Mouse (Mus musculus) hindbrain, embryonic 14.5 days (tissue): ENCODE measurements around the gene Mcl1. TPM values are rescaled to one million over a fixed set of nuclear protein-coding genes. Genes with fewer than 3 reads are reported as not detected.

Experiments
- ATAC-seq: fragments of 200-750 bp; cut with Nextera tagmentation; 2 replicates; pipeline ENCODE4 v1.8.0; 2017; ENCODE audit warnings: moderate number of reproducible peaks, mild to moderate bottlenecking, moderate TSS enrichment, moderate library complexity; ENCODE audit not compliant: low FRiP score
- DNase-seq: peaks from one replicate; pipeline ENCODE4 v3.0.0-alpha.2; 2015; ENCODE audit warnings: low spot score
- H3K27ac ChIP-seq: fragments of 300-500 bp; sonication (generic); 2 replicates; pipeline ENCODE4 v1.5.1; 2014; ENCODE audit warnings: mild to moderate bottlenecking, moderate library complexity
- H3K27me3 ChIP-seq: fragments of 300-500 bp; sonication (generic); 2 replicates; pipeline ENCODE4 v1.6.1; 2014; ENCODE audit warnings: mild to moderate bottlenecking, low read length, mixed read lengths; ENCODE audit not compliant: control insufficient read depth, insufficient read depth
- H3K36me3 ChIP-seq: fragments of 300-500 bp; sonication (generic); replicated peaks from 2 replicates; pipeline ENCODE4 v1.6.1; 2014; ENCODE audit not compliant: control insufficient read depth, insufficient read depth
- H3K4me1 ChIP-seq: fragments of 300-500 bp; sonication (generic); replicated peaks from 2 replicates; pipeline ENCODE4 v1.6.1; 2014; ENCODE audit warnings: antibody characterized with exemption, low read length, mixed read lengths; ENCODE audit not compliant: control insufficient read depth, insufficient read depth
- H3K4me2 ChIP-seq: fragments of 300-500 bp; sonication (generic); replicated peaks from 2 replicates; pipeline ENCODE4 v1.6.1; 2014; ENCODE audit warnings: mild to moderate bottlenecking, moderate library complexity
- H3K4me3 ChIP-seq: fragments of 300-500 bp; sonication (generic); replicated peaks from 2 replicates; pipeline ENCODE4 v1.5.1; 2014; ENCODE audit warnings: mild to moderate bottlenecking, low read length
- H3K9ac ChIP-seq: fragments of 300-500 bp; sonication (generic); 2 replicates; pipeline ENCODE4 v1.6.1; 2014
- H3K9me3 ChIP-seq: fragments of 300-500 bp; sonication (generic); 2 replicates; pipeline ENCODE4 v1.6.1; 2016; ENCODE audit warnings: low read length; ENCODE audit not compliant: control insufficient read depth
- WGBS: fragments of 180-500 bp; shearing (Covaris S2); extraction: QIAGEN DNeasy Blood & Tissue Kit; methylation state at CpG from one replicate; pipeline ENCODE4 v1.1.7; 2014; 5-methylcytosine and 5-hydroxymethylcytosine counted together
- polyA plus RNA-seq: library from polyadenylated mRNA; unstranded; fragments of >200 nt; fragmentation: Nextera tagmentation; extraction: Ambion mirVana; gene quantifications from 2 replicates; pipeline ENCODE4 v1.2.1, GENCODE M21; 2014

Gene Mcl1
- polyA plus RNA-seq, 1 experiment from 2014 or later: 60.3 TPM

- 88% methylated on average over 7 of the region's 7 CpGs for WGBS
- H3K4me2 ChIP-seq: peak overlapping the region; percentile 98
- DNase-seq: no peak
Measured at GRCm38 (mm10) chr3:95662724-95663449, 4.3 kb downstream of the Mcl1 start.

GRCm38 (mm10) chr3:95663486-95663885 is 4.9 kb downstream of the Mcl1 start:
- DNase-seq (no peak), ATAC-seq (no peak)
- no peak overlapping the region for H3K4me2 ChIP-seq
- no peak overlapping the region for H3K9ac ChIP-seq
- WGBS: 83% methylated on average over 2 of the region's 2 CpGs
- H3K27ac ChIP-seq: no peak overlapping the region
- no peak overlapping the region for H3K4me3 ChIP-seq
- H3K4me1 ChIP-seq: peaks cover 48% of the 10 kb centered on the region
- H3K36me3 ChIP-seq: peaks cover 54% of the 10 kb centered on the region
- no peaks in the 10 kb centered on the region for H3K9me3 ChIP-seq
- H3K27me3 ChIP-seq: no peaks in the 10 kb centered on the region

More at GRCm38 (mm10) chr3:95662724-95663449, 4.3 kb downstream of the Mcl1 start:
- no peak overlapping the region for H3K4me3 ChIP-seq
- H3K27me3 ChIP-seq: no peaks in the 10 kb centered on the region
- H3K9ac ChIP-seq: no peak overlapping the region
- no peaks in the 10 kb centered on the region for H3K9me3 ChIP-seq
- no peak for ATAC-seq
- peaks cover 54% of the 10 kb centered on the region for H3K36me3 ChIP-seq
- no peak overlapping the region for H3K27ac ChIP-seq
- H3K4me1 ChIP-seq: peaks cover 47% of the 10 kb centered on the region

GRCm38 (mm10) chr3:95663969-95664608 is 5.5 kb downstream of the Mcl1 start:
- Histone ChIP-seq H3K9me3 (no peaks in the 10 kb centered on the region), H3K4me2 (no peak overlapping the region), H3K36me3 (peaks cover 54% of the 10 kb centered on the region), H3K27ac (no peak overlapping the region), H3K9ac (no peak overlapping the region), H3K27me3 (no peaks in the 10 kb centered on the region), H3K4me3 (no peak overlapping the region), H3K4me1 (peaks cover 48% of the 10 kb centered on the region)
- DNase-seq: no peak
- no peak for ATAC-seq
- 93% methylated on average over 3 of the region's 3 CpGs for WGBS

- H3K4me3 ChIP-seq: no peak overlapping the region
- no peaks in the 10 kb centered on the region for H3K9me3 ChIP-seq
- DNase-seq (no peak), ATAC-seq (no peak)
- H3K27me3 ChIP-seq: no peaks in the 10 kb centered on the region
- H3K9ac ChIP-seq: no peak overlapping the region
- H3K4me1 ChIP-seq: peaks cover 48% of the 10 kb centered on the region
- H3K4me2 ChIP-seq: no peak overlapping the region
- H3K27ac ChIP-seq: no peak overlapping the region
- WGBS: 91% methylated on average over 4 of the region's 4 CpGs
- peaks cover 59% of the 10 kb centered on the region for H3K36me3 ChIP-seq
Measured at GRCm38 (mm10) chr3:95664940-95665352, 6.4 kb downstream of the Mcl1 start.

- Histone ChIP-seq H3K27ac (no peak overlapping the region), H3K27me3 (no peaks in the 10 kb centered on the region), H3K4me3 (no peak overlapping the region), H3K36me3 (peaks cover 47% of the 10 kb centered on the region), H3K9me3 (no peaks in the 10 kb centered on the region), H3K4me2 (no peak overlapping the region), H3K9ac (no peak overlapping the region), H3K4me1 (peaks cover 37% of the 10 kb centered on the region)
- no peak for DNase-seq
- ATAC-seq: no peak
- 69% methylated on average over 6 of the region's 6 CpGs for WGBS
Measured at GRCm38 (mm10) chr3:95666124-95666844, 7.7 kb downstream of the Mcl1 start.

GRCm38 (mm10) chr3:95667521-95667920 is 8.9 kb downstream of the Mcl1 start:
- ATAC-seq: no peak
- Histone ChIP-seq H3K9ac (0 out of 2 replicates have a peak overlapping the region, but pooled peaks have one; percentile 5), H3K4me1 (peaks cover 25% of the 10 kb centered on the region)

GRCm38 (mm10) chr3:95668026-95668425 is 9.4 kb downstream of the Mcl1 start:
- Histone ChIP-seq H3K4me3 (no peak overlapping the region), H3K27ac (peak overlapping the region; percentile 70), H3K4me2 (peak overlapping the region; percentile 7), H3K4me1 (peaks cover 20% of the 10 kb centered on the region), H3K36me3 (peaks cover 30% of the 10 kb centered on the region), H3K27me3 (no peaks in the 10 kb centered on the region), H3K9me3 (no peaks in the 10 kb centered on the region), H3K9ac (0 out of 2 replicates have a peak overlapping the region, but pooled peaks have one; percentile 5)
- peak; percentile 47; the same call in 1 of the 2 replicates for ATAC-seq
- DNase-seq: no peak
- 32% methylated on average over 7 of the region's 7 CpGs for WGBS

More at GRCm38 (mm10) chr3:95667521-95667920, 8.9 kb downstream of the Mcl1 start:
- Histone ChIP-seq H3K9me3 (no peaks in the 10 kb centered on the region), H3K27me3 (no peaks in the 10 kb centered on the region), H3K4me3 (no peak overlapping the region), H3K27ac (peak overlapping the region; percentile 70), H3K36me3 (peaks cover 35% of the 10 kb centered on the region), H3K4me2 (peak overlapping the region; percentile 7; the same call in 1 of the 2 replicates)
- 64% methylated on average over 4 of the region's 4 CpGs for WGBS
- DNase-seq: no peak

GRCm38 (mm10) chr3:95668589-95669308 is 10.2 kb downstream of the Mcl1 start:
- Histone ChIP-seq H3K4me3 (no peak overlapping the region), H3K9me3 (no peaks in the 10 kb centered on the region), H3K27ac (peak overlapping the region; percentile 70), H3K27me3 (no peaks in the 10 kb centered on the region), H3K4me2 (no peak overlapping the region; the same call in 1 of the 2 replicates), H3K36me3 (peaks cover 23% of the 10 kb centered on the region), H3K4me1 (peaks cover 14% of the 10 kb centered on the region), H3K9ac (no peak overlapping the region)
- DNase-seq: no peak
- ATAC-seq: no peak
- 86% methylated on average over 7 of the region's 7 CpGs for WGBS
